Mouse (Mus musculus) G1E-ER4 (cell line): ENCODE data around the gene Apoc3. TPM values are rescaled to one million over a fixed set of nuclear protein-coding genes. Genes with fewer than 3 reads are reported as not detected.

Source experiments
- GATA1 ChIP-seq: IDR thresholded peaks from one replicate; pipeline ENCODE4 v1.8.0; 2012; ENCODE audit warnings: low read length, inconsistent platforms
- polyA plus RNA-seq: library from polyadenylated mRNA; stranded (reverse); fragments of >175 nt; gene quantifications from 2 replicates; pipeline ENCODE4 v1.2.3, GENCODE M21; 2012

Gene Apoc3
- not detected in 2 replicates for polyA plus RNA-seq

- TF ChIP-seq GATA1 = no peak
Observed at GRCm38 (mm10) chr9:46235596-46235648, at the start of gene Apoc3. Gene Apoc3 (minus strand): TSS chr9:46235636.

GRCm38 (mm10) chr9:46282631-46283436 lies 47.4 kb upstream of the Apoc3 start, which contains the start of gene Bud13:
Gene Bud13 (plus strand): TSS chr9:46283008.
- no peak for TF ChIP-seq GATA1

DNA sequence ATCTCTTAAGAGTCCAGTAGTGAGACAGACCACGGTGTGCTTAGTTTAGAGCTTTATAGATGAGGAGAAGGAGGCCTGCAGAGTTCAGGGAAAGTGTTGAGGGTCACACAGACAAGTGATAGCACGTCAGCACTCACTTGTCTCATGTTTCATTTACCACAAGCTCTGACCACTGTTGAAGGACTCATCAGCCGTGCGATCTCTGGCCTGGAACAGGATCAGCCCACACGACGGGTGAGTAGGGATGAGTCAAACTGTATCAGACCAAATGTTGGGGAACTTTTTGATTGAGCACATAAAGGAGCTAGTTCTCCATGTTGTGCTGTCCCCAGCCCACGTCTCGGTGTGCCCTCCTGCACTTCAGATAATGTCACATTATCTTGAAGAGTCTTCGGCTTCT lies 39.1 kb upstream of the Apoc3 start:
- no peak for TF ChIP-seq GATA1

DNA sequence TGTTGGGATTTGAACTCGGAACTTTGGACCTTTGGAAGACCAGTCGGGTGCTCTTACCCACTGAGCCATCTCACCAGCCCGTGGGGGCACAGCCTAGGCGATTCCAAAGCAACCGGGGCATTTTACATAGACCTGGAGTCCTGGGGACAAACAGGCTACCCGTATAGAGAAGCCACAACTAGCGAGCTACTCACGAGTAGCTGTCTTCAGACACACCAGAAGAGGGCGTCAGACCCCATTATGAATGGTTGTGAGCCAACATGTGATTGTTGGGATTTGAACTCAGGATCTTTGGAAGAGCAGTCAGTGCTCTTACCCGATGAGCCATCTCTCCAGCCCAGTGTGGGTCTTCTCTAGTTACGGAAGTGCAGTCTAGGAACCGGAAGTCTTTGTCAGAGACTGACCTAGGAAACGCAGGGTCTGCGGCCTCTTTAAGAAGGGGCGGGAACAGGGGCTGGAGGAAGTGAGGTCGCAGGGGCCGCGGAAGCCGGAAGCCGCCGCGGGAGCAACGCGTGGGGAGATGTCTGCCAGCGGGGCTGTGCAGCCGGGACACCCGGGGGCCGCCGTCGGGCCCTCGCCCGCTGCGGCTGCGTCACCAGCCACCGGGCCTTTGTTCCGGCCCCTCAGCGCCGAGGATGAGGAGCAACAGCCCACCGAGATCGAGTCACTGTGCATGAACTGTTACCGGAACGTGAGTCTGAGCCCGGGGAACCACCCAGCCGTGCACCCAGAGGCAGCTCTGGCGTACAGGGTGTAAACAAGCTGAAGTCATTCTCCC lies 37.4 kb upstream of the Apoc3 start, which contains the start of gene Zpr1:
TSS of gene Zpr1 (plus strand) at position 388 of the 778 bp plus-strand sequence.
- no peak for TF ChIP-seq GATA1

GRCm38 (mm10) chr9:46272070-46272469 lies 36.6 kb upstream of the Apoc3 start:
- TF ChIP-seq GATA1 = no peak

DNA sequence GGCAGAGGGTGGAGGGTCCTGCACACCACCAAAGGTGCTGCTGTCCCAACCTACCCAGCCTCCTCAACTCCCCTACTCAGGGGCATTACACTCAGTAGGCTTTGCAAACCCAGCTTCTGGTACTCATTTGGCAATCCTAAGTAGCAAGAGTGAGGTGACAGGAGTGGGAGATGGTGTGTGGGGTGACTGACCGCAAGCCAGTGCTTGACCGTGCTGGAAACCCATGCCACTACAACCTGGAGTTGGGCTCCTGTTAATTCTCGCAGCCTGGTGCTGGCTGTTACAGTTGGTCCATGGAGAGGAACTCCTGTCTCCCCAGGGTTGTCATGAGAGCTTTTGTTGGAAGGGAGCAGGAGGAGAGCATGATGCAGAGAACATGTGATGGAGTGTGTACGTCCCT lies 35.3 kb upstream of the Apoc3 start:
- no peak for TF ChIP-seq GATA1

DNA sequence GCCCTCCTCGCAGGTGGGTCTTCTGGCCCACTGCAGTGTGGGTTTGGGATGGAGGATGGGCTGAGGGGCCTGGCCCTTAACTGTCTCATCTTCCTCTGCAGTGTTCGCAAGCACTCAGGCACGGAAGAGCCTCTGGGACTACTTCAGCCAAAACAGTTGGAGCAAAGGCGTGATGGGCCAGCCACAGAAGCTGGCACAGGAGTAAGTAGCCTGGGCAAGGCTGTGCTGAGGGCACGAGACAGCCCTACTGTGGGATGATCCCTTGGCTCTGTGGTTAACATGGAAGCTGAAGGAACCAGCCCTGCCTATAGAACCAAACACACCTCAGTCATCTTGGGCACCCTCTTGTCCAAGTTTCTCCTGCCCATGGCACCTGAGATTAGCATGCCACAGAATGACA lies 33.7 kb upstream of the Apoc3 start:
- no peak for TF ChIP-seq GATA1

- no peak for TF ChIP-seq GATA1
Observed at GRCm38 (mm10) chr9:46268343-46268873, 33.0 kb upstream of the Apoc3 start, which contains the start of gene Apoa5. Gene Apoa5 (plus strand): TSS chr9:46268633.

- TF ChIP-seq GATA1 = no peak
Observed at GRCm38 (mm10) chr9:46261131-46261530, 25.7 kb upstream of the Apoc3 start.

DNA sequence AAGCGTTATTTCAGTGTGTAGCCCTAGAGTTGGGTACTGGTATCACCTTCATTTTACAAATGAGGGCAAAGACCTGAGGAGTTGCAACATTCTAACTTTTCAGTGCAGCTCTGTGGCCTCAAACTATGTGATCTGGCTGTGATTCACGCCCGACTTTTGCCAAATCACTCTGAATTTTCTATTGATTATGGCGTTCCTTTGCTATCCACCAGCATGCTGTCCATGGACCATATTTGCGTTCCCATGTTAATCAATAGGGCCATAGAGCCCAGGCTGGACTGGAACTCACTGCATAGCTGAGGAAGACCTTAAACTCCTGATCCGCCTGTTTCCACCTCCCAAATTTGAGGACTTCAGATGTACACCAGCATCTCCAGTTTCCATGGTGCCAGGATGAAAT lies 23.7 kb upstream of the Apoc3 start:
- no peak for TF ChIP-seq GATA1

DNA sequence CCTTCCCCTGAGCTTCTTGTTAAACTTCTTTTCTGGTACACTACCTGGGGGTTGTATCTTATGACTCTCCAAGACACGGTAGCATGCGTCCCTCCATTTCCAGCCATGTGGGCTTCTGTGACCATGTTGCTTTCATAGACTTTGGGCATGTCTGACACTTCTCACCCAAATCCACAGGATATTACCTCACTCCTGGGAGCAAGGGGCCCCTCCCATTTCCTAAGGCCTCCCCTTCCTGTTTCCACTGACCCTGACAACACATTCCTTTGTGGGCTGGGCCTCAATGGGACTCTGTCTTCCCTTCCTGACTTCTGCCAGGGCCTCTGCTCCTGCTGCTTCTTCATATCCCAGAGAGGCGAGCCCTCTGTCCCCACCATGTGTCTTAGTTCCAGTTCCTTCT lies 22.1 kb upstream of the Apoc3 start:
- no peak for TF ChIP-seq GATA1

- TF ChIP-seq GATA1 = no peak
Observed at GRCm38 (mm10) chr9:46256658-46257385, 21.4 kb upstream of the Apoc3 start.

GRCm38 (mm10) chr9:46256177-46256576 lies 20.7 kb upstream of the Apoc3 start:
- TF ChIP-seq GATA1 = no peak

DNA sequence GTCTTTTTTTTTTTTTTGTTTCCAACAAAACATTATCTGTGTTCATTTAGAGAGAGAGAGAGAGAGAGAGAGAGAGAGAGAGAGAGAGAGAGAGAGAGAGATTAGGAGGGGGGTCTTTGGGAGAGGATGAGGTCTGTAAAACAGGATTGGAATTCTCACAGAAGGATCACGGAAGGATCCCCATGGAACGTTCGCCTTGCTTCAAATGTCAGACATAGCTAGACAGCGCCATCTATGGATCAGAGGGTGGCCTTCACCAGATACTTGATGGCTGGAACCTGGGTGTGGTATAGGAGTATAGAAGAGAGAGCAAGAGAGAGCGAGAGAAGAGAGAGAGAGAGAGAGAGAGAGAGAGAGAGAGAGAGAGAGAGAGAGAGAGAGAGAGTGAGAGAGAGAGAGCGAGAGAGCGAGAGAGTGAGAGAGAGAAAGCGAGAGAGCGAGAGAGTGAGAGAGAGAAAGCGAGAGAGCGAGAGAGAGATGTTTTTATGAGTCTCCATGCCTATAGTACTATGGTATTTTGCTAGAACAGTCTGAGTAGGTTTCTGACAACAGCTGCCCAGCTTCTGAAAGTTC lies 11.4 kb upstream of the Apoc3 start:
- no peak for TF ChIP-seq GATA1

GRCm38 (mm10) chr9:46243584-46243983 lies 8.1 kb upstream of the Apoc3 start:
- TF ChIP-seq GATA1 = no peak

DNA sequence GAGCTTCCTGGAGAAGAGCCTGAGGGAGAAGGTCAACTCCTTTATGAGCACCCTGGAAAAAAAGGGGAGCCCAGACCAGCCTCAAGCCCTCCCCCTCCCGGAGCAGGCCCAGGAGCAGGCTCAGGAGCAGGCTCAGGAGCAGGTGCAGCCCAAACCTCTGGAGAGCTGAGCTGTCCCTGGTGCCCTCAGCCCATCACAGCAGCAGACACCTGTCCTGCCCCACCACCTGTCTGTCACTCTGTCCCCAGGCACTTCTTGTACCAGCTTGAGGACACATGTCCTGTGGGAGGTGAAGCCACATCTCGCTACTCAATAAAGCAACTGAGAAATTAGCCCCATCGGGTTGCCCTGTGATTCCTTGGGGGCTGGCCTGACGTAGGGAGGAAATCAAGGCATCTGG lies 7.7 kb upstream of the Apoc3 start:
- TF ChIP-seq GATA1 = no peak
